Mouse (Mus musculus) testis, adult 2 months (tissue): ENCODE measurements at regions not wholly inside any gene's neighbourhood (a gene's known extent, or its start where the extent isn't known, plus 50 kb on each side); places are given as distances from the start of the nearest gene placed in this dataset.

Experiments
- CTCF ChIP-seq: fragments of 200-500 bp; IDR thresholded peaks from 2 replicates; pipeline ENCODE4 v1.5.1; 2012; ENCODE audit warnings: low read depth, mild to moderate bottlenecking, inconsistent platforms, low read length, moderate library complexity; ENCODE audit not compliant: control insufficient read depth, insufficient read depth, insufficient replicate concordance
- POLR2A ChIP-seq: fragments of 200-500 bp; IDR thresholded peaks from 2 replicates; pipeline ENCODE4 v1.6.1; 2012; ENCODE audit warnings: low read depth, mild to moderate bottlenecking, inconsistent platforms, low read length, moderate library complexity; ENCODE audit not compliant: control insufficient read depth

- no peak for TF ChIP-seq CTCF
- no peak for TF ChIP-seq POLR2A
Observed at GRCm38 (mm10) chr4:93438587-93439336, 103.5 kb upstream of the Tusc1 start.
